Mouse (Mus musculus): ENCODE measurements at regions not wholly inside any gene's neighbourhood (a gene's known extent, or its start where the extent isn't known, plus 50 kb on each side); places are given as distances from the start of the nearest gene placed in this dataset.

DNA sequence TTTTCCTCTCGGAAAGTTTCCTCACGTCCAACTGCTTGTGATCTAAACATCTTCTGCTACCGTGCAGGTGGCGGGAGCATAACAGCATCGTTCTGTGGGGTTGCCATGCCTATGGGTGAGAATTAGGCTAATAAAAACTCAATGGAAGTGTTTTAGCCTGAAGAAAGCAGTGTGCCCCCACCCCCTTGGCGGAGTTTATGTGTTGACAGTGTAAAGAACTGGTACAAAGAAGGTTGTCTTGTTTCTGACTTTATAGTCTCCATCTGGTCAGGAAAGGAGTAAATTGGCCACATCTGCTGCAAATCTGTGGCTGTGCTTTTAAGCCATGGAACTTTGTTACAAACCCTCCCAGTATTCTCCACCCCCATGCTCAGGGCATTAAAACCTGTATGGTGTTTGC is 1311.2 kb downstream of the Slc22a22 start:
- DNase-seq (ENCODE audit: low spot score in 2 of 2) = no peak

GRCm38 (mm10) chr15:56158726-56159125 is 1318.7 kb downstream of the Slc22a22 start:
- no peak for DNase-seq (ENCODE audit: low spot score in 2 of 2)

GRCm38 (mm10) chr15:56139451-56139850 is 1338.0 kb downstream of the Slc22a22 start:
- no peak for DNase-seq (ENCODE audit: low spot score in 2 of 2)

DNA sequence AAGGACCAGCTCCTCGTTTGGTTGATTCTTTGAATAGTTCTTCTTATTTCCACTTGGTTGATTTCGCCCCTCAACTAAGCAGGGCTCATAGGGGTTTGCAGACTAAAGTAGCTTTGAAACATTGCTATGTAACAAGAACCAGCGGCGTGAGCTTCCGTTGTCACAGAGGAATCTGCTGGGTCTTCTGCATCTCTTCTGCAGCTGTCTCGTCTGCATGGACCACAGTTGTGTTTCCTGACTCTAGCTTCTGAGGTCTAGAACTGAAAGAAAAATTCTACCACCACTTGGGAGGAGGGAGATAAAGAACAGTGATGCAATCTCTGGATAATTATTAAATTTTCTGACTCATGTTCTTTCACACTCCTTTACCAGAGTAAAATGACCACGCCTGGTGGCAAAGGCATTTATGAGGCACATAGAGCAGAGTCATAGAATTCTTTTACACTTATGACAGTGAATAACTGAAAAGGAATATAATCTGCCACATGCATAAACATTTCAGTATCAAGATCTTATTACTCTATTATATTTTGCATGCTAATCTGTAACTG is 1340.9 kb downstream of the Slc22a22 start:
- DNase-seq (ENCODE audit: low spot score in 2 of 2) = no peak

GRCm38 (mm10) chr15:56128029-56128428 is 1349.4 kb downstream of the Slc22a22 start:
- DNase-seq (ENCODE audit: low spot score in 2 of 2) = no peak

DNA sequence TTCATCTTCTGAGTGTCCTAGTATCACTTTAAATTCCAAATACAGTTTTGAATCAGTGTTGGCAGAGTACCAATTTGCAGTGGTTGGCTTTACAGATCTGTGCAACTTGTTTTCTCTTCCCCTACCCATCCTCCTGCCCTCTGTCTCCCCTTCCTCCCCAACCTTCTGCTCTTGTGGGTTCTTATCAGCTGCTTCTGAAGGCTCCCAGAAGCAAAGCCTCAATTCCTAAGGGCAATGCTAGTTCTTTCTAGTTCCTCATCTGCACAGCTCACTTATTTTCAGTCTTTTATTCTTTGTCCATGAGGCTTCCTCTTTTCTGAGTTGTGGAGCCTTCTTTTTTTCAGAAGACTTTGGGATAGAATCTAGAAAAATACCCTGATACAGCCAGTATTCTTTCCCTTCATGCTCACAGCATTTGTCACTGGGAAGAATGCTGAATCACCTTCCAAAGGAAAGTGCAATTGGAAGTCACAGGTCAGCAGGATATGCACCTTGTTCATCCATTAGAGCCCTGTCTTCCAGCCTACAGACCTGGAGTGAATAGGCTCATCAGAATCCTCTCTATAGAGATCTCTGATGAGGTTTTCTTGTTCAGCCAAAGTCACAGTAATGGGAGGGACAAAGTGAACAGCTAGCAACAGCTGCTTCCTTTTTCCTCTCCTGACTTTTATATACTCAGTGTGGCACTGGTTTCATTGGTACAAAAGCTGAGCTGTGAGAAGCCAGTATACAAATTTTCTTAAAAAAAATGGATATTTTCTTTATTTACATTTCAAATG is 1357.9 kb downstream of the Slc22a22 start:
- no peak for DNase-seq (ENCODE audit: low spot score in 2 of 2)

DNA sequence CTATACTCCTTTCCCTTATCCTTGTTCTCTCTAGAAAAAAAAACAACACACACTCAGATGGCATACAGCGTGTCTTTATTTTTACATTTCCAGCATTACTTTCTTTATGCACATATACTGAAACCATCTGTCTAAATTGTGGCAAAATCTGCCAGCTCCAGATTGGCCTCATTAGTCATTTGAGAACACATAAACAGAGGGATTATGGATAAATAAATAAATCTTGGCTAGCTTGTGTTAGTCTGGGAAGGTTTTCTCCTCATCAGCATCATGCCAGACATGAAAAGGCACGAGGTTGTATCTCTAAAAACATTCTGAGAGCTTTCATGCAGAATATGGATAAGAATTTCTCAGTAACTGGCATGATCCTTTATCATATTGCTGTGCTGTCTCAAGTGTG is 1369.1 kb downstream of the Slc22a22 start:
- no peak for DNase-seq (ENCODE audit: low spot score in 2 of 2)

DNA sequence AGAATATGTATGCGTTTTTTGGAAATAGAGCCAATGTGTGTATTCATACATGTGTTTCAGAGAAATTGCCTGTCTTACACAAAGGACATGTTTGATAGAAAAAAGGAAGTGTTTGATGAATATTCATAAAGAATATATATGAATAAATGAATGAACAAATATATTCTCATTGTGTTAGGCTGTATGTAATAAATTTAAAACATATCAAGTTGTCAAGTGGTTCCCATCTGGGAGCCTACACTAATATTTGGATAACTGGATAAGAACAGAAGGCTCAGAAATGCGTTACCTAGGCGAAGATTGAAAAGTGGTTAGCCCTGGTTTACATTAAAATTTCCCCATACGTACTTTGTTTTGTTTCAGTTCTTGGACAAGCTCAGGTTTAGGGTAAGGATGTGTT is 1369.7 kb downstream of the Slc22a22 start:
- no peak for DNase-seq (ENCODE audit: low spot score in 2 of 2)

GRCm38 (mm10) chr15:56100133-56100735 is 1377.2 kb downstream of the Slc22a22 start:
- DNase-seq (ENCODE audit: low spot score in 2 of 2) = no peak

- DNase-seq (ENCODE audit: low spot score in 2 of 2) = no peak
Measured at GRCm38 (mm10) chr15:56077838-56078567, 1399.4 kb downstream of the Slc22a22 start.

DNA sequence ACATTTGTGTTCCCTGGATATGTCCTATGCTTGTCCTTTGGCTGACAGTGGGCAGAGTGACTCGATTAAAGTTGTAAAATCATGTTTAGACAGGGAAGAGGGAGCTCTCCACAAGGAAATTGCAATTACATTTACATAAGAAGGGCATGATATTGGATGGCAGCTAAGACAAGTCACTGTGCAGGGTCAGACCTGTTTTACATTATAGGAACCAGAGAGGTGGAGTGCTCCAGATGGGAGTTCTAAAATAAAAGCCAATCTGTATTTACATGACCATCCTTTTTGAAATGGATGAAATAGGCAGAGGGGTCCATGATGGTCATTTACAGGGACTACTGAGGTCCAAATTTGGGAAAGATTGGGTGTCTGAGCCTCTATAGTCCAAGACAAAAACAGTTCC is 1400.3 kb downstream of the Slc22a22 start:
- no peak for DNase-seq (ENCODE audit: low spot score in 2 of 2)

DNA sequence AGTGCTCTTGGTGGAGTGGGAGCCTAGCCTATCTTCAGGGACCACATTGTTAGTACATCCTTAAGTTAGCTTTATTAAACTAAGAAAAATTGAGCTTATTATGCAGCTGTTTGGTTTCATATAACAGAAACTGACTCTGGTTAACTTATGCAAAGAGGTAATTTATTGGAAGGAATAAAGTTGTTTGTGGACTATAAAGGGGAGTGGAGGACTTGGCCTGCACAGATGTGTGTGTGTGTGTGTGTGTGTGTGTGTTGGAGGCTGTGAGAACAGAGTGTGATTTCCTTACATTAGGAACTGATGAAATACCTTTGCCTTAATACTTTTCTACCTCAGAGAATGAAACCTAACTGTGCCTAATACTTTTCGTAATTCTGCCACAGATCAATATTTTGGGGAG is 1400.7 kb downstream of the Slc22a22 start:
- DNase-seq (ENCODE audit: low spot score in 2 of 2) = no peak

DNA sequence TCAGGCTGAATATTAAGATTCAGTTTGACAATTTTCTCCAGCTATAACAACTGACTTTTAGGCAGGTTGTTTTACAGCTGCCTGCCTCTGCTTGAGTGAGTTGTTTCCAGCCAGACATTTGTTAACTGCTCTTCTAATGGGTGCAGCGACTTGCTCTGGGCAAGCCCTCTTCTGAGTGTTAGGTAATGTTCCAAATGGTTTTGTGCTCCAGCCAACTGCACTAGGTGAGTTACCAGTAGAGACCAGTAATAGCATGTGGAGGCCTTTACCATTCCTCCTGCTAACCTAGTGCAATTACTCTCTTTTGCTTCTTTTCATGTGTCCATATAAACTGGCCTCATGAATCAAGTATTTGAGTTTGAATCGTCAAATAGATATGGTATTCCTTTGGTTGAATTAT is 1407.9 kb downstream of the Slc22a22 start:
- DNase-seq (ENCODE audit: low spot score in 2 of 2) = no peak

DNA sequence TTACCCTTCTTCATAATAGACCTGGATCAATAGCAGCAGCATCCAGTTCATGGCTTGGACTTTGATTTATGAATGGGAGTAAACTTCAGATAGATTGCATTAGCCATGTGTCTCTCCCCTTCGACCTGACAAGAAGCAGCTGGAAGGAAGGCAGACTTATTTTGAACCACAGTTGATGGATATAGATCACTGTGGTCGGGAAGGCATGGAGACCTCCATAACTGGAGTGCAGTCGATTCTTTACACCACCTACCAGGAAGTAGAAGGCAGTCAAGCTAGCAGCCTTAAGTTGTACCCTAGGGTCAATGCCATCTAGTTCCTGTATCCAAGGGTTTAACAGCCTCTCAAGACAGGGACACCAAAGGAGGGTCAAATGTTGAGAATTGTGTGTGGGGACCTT is 1410.2 kb downstream of the Slc22a22 start:
- no peak for DNase-seq (ENCODE audit: low spot score in 2 of 2)

DNA sequence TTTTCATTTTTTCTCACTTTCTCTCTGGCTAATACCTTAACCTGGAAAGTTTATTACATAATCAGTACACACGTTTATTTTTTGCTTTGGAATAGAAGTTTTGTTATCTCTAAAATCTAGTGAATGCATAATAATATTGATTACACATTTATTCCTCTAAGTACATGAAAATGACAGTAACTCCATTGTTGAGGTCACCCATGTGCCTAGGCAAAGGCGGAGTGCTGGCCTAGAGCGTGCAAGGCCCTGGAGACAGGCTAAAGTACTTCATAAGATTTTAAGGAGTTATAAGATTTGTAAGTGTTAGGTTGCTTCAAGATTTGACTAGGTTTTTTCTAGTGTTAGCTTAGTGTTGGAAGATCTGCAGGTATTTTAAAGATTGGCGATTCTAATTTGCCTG is 1410.9 kb downstream of the Slc22a22 start:
- DNase-seq (ENCODE audit: low spot score in 2 of 2) = no peak

DNA sequence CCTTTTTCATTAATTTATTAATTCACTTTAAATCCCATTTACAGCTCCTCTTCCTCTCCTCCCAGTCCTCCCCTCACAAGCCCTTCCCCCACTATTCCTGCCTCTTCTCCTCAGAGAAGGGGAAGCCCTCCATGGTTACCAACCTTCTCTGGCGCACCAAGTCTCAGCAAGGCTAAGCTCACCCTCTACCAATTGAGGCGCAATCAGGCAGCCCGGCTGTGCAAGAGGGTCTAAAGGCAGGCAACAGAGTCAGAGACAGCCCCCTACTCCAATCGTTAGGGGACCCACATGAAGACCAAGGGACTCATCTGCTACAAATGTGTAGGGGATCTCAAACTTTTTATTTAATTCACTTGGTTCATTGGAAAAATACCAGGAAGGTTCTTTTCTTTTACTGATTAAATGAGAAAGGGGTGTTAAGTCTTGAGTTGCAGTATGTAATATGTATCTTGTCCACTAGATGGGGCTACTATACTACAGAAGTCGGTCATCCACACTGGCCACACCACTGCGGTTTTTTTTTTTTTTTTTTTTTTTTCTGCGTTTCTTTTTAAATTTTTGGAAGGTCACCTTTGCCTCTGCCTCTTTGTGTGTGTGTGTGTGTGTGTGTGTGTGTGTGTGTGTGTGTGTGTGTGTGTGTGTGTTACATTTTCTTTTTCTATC is 1411.4 kb downstream of the Slc22a22 start:
- DNase-seq (ENCODE audit: low spot score in 2 of 2) = no peak

GRCm38 (mm10) chr15:56062576-56062975 is 1414.8 kb downstream of the Slc22a22 start:
- no peak for DNase-seq (ENCODE audit: low spot score in 2 of 2)

DNA sequence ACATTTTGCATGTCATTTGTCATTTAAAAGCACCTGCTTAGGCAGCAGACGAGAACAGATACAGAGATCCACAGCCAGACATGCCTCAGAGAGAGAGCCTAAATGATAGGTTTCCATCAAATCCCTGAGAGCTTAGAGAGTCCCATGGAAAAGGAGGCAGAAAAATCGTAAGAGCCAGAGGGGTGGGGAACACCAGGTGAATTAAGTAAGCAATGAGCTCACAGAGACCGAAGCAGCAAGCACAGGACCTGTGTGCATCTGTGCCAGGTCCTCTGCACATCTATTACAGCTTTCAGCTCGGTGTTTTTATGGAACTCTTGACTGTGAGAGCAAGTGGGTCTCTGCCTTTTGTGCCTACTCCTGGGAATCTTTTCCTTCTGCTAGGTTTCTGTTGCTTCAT is 1416.1 kb downstream of the Slc22a22 start:
- no peak for DNase-seq (ENCODE audit: low spot score in 2 of 2)

GRCm38 (mm10) chr15:56050716-56051115 is 1426.7 kb downstream of the Slc22a22 start:
- no peak for DNase-seq (ENCODE audit: low spot score in 2 of 2)

DNA sequence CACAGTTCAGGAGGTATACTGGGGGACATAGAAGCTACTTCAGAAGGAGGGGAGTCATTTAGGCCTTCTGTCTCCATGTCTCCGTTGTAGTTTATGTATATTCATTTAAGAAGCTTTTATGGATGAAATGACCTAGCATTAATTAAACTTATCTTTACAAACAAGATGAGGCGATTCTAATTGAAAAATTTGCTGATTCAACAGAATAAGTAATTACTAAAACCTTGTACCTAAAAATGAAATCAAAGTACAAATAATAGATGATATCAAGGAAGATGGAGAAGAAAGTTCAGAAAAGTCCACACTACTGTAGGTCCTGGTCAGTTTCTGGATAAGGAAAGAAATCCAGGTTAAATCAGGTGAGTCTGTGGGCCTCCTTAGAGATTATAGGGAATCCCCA is 1429.6 kb downstream of the Slc22a22 start:
- no peak for DNase-seq (ENCODE audit: low spot score in 2 of 2)
